Mouse (Mus musculus): ENCODE measurements around the gene P2ry6.

GRCm38 (mm10) chr7:100979175-100979574 is 4.7 kb upstream of the P2ry6 start:
- TF ChIP-seq POLR2A (IDR thresholded peaks at IDR 0.05; ENCODE audit: insufficient read depth, low read length) (no peak), CTCF (IDR thresholded peaks at IDR 0.05; ENCODE audit: low read depth, low read length) (no peak), EP300 (IDR thresholded peaks at IDR 0.05; ENCODE audit: insufficient read depth, low read depth, low read length) (no peak)
